ENCODE assay signal across 9 mouse cellular contexts in genomic region chr7:99876345-99876744, GRCm38 (mm10). TPM values are rescaled to one million over a fixed set of nuclear protein-coding genes. Genes with fewer than 3 reads are reported as not detected.
DNase-seq lines count a peak whose midpoint lies in the region; ATAC-seq lines count a peak whose summit lies in the region.
"Had no signal": no experiment of that assay in that cellular context is flagged by ENCODE, and none has a peak within 500 bp of the region (broad histone marks: within the 10 kb centered on the region; RNA-seq: fewer than 3 reads in every experiment).

No protein-coding gene starts in this region.

- DNase-seq in CD4-positive helper T cell, adult 2 months (ENCODE audit: low read depth, low spot score): peak; percentile 80
- DNase-seq in adrenal gland, adult 8-10 months: peak; percentile 64
- DNase-seq in embryo, embryonic 11 days: peak; percentile 91
- peak; percentile 58 to 82 for DNase-seq in gastrocnemius, postnatal 4 days (ENCODE audit: low spot score in 2 of 2)
- peak; percentile 75 for DNase-seq in kidney, adult 9 months
- DNase-seq in liver, embryonic 11.5 days (ENCODE audit: low spot score): peak; percentile 73
- DNase-seq in testis, postnatal 10 days (ENCODE audit: low spot score): peak; percentile 90

- WGBS in liver, embryonic 11.5 days: 4% methylated on average over 3 of the region's 3 CpGs
- under 1% methylated on average over 3 of the region's 3 CpGs for WGBS in neural tube, embryonic 15.5 days

- H3K9ac ChIP-seq in liver, embryonic 11.5 days (ENCODE audit: low read depth, low read length): no peak overlapping the region
- H3K9ac ChIP-seq in neural tube, embryonic 15.5 days (replicated peaks): no peak overlapping the region
- H3K9ac ChIP-seq: limb, embryonic 13.5 days had no signal

- no peaks in the 10 kb centered on the region for H3K36me3 ChIP-seq in liver, embryonic 11.5 days (ENCODE audit: control insufficient read depth, insufficient read depth, low read length)
- H3K36me3 ChIP-seq in neural tube, embryonic 15.5 days: no peaks in the 10 kb centered on the region
- H3K36me3 ChIP-seq: limb, embryonic 13.5 days had no signal

- ATAC-seq in liver, embryonic 11.5 days (replicated peaks; ENCODE audit: low FRiP score): no peak
- peak; percentile 57; the same call in 1 of the 2 replicates for ATAC-seq in neural tube, embryonic 15.5 days (ENCODE audit: low FRiP score)

- no peaks in the 10 kb centered on the region for H3K27me3 ChIP-seq in liver, embryonic 11.5 days (replicated peaks; ENCODE audit: control insufficient read depth, insufficient read depth, low read length)
- H3K27me3 ChIP-seq in neural tube, embryonic 15.5 days (replicated peaks): no peaks in the 10 kb centered on the region
- H3K27me3 ChIP-seq: limb, embryonic 13.5 days had no signal

- no peak overlapping the region for H3K27ac ChIP-seq in liver, embryonic 11.5 days (ENCODE audit: low read depth, low read length)
- H3K27ac ChIP-seq in neural tube, embryonic 15.5 days (replicated peaks): no peak overlapping the region
- H3K27ac ChIP-seq: limb, embryonic 13.5 days had no signal

- no peak overlapping the region for H3K4me3 ChIP-seq in liver, embryonic 11.5 days (ENCODE audit: low read depth, low read length)
- no peak overlapping the region for H3K4me3 ChIP-seq in neural tube, embryonic 15.5 days (replicated peaks)
- H3K4me3 ChIP-seq: limb, embryonic 13.5 days had no signal

- H3K4me1 ChIP-seq in liver, embryonic 11.5 days (replicated peaks; ENCODE audit: control insufficient read depth, insufficient read depth, low read length): no peaks in the 10 kb centered on the region
- H3K4me1 ChIP-seq in neural tube, embryonic 15.5 days: peaks cover 7% of the 10 kb centered on the region; the same call in 1 of the 2 replicates
- H3K4me1 ChIP-seq: limb, embryonic 13.5 days had no signal

- H3K4me2 ChIP-seq in liver, embryonic 11.5 days: no peak overlapping the region
- no peak overlapping the region for H3K4me2 ChIP-seq in neural tube, embryonic 15.5 days
- H3K4me2 ChIP-seq: limb, embryonic 13.5 days had no signal

- H3K9me3 ChIP-seq in liver, embryonic 11.5 days (ENCODE audit: control insufficient read depth, low read length): no peaks in the 10 kb centered on the region
- no peaks in the 10 kb centered on the region for H3K9me3 ChIP-seq in neural tube, embryonic 15.5 days (replicated peaks)
- H3K9me3 ChIP-seq: limb, embryonic 13.5 days had no signal

RNA-seq across cellular contexts. Expression of gene Spcs2, which starts 13.1 kb away (rescaled TPM):
- 100 to 1,000 TPM; 194 to 235 (median 202) TPM for total RNA-seq in adrenal gland, adult 8-10 months (2022)
- 10 to 100 TPM; 80.1 to 80.8 TPM for total RNA-seq in gastrocnemius, postnatal 4 days (2021)
- 301 and 312 TPM in 2 replicates for polyA plus RNA-seq in liver, embryonic 11.5 days (2014; fragmentation: Nextera tagmentation; extraction: Ambion mirVana)
- 284 and 313 TPM in 2 replicates for polyA plus RNA-seq in neural tube, embryonic 15.5 days (2015; fragmentation: Nextera tagmentation; extraction: Ambion mirVana)

RNA-seq across cellular contexts. Expression of gene Xrra1, which starts 17.4 kb away (rescaled TPM):
- 1 to 10 TPM in 2 of 4 experiments, under 1 TPM in 2; 0.35 to 4.6 (median 2.3) TPM for total RNA-seq in adrenal gland, adult 8-10 months (2022)
- total RNA-seq in gastrocnemius, postnatal 4 days (2021): 1 to 10 TPM; 2.1 to 2.4 TPM
- 0.10 and 0.17 TPM in 2 replicates for polyA plus RNA-seq in liver, embryonic 11.5 days (2014; fragmentation: Nextera tagmentation; extraction: Ambion mirVana)
- polyA plus RNA-seq in neural tube, embryonic 15.5 days (2015; fragmentation: Nextera tagmentation; extraction: Ambion mirVana): 0.84 and 0.97 TPM in 2 replicates

RNA-seq across cellular contexts. Expression of gene Neu3, which starts 48.1 kb away (rescaled TPM):
- 1 to 10 TPM; 1.9 to 3.9 (median 3.4) TPM for total RNA-seq in adrenal gland, adult 8-10 months (2022)
- total RNA-seq in gastrocnemius, postnatal 4 days (2021): 1 to 10 TPM; 2.4 to 2.8 TPM
- 5.4 and 5.9 TPM in 2 replicates for polyA plus RNA-seq in liver, embryonic 11.5 days (2014; fragmentation: Nextera tagmentation; extraction: Ambion mirVana)
- 2.4 and 3.6 TPM in 2 replicates for polyA plus RNA-seq in neural tube, embryonic 15.5 days (2015; fragmentation: Nextera tagmentation; extraction: Ambion mirVana)
